Mouse (Mus musculus) CH12F3 (cell line): ENCODE results near the gene Slc1a2.

ENCODE experiments used
- in situ Hi-C: fragments of 300-500 bp; cut with MboI; formaldehyde crosslinking; loops from 2 replicates; pipeline ENCODE4 v1.14.3; 2020; ENCODE audit warnings: low sequenced_read_pairs

The Slc1a2 gene

GRCm38 (mm10) chr2:102760284-102761072, 102.0 kb downstream of the Slc1a2 start:
- in situ Hi-C loops = no loop called here

DNA sequence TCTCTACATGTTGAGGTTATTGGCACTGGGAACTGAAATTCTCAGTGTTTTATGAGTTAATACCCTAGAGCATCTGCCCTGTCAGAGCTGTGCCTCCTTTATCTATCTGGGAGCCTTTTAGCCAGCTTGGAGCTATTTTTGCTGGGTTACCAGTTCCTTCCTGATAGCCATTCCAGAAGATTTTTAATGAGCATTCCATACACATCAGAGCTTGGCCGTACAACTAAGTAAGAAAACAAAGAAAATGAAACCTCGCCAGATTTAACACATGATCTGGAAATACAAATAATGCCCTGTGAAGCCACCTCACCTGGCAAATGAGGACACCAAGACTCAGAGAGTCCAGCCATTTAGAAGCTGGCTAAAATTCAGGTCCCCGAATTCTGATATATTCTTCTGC, 104.7 kb downstream of the Slc1a2 start:
- in situ Hi-C loops = no loop called here

- in situ Hi-C loops = no loop called here
These were observed 105.5 kb downstream of the Slc1a2 start for GRCm38 (mm10) chr2:102763991-102764390.

DNA sequence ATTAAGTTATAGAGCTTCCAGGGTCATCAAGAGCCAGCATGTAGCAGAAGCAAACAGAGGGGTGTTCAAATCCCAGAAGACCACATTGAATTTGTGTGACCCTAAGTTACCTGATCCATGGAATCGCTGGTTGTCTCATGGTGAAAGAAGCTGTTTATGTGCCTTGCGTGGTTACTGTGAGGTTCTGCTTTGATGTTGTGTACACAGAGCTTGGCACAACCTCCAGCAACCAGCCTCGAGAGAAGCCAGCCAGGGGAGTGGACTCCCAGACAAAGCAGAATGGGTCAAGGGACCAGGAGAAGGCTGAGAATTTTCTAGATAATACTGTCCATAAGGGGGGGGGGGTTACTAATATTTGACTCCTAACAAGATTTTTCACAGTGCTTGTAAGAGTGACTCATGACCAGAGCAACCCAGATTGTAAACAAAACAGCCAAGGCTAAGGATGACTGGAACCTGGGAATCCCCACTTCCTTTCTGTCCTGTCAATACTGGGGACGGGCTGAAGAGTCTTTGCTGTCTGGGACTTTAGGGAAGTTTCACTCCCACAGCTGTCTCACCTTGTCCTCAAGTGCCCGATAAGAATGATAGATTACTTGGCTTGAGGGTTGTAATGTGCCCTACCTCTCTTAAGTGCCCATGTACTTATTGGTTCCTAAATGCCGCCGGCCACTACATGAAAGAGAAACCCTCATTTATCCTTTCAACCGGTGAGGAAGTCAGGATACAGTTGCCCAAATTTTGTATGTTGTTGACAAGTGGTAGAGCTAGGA, 106.3 kb downstream of the Slc1a2 start:
- in situ Hi-C loops = no loop called here

GRCm38 (mm10) chr2:102768267-102768666, 109.8 kb downstream of the Slc1a2 start:
- in situ Hi-C loops = no loop called here

GRCm38 (mm10) chr2:102771304-102771703, 112.8 kb downstream of the Slc1a2 start:
- in situ Hi-C loops = no loop called here

DNA sequence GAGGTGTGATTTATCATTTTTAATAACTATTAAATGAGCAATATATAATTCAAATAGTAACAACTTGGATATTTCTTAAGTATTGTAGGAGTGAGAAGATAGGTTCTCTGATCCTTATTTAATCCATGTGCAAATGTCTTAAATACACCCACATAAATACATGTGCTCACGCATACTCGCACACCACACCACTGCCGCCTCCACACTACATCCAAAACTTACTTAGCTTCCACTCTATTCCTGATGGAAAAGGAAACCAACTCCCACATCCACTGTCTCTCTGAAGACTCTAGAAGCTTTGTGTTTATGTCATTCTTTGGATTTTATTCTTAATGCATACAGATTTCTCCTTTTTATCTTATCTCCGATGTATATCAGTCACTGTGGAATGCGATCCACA, 113.8 kb downstream of the Slc1a2 start:
- in situ Hi-C loops = no loop called here

- in situ Hi-C loops = no loop called here
These were observed 116.2 kb downstream of the Slc1a2 start for GRCm38 (mm10) chr2:102774700-102775099.

DNA sequence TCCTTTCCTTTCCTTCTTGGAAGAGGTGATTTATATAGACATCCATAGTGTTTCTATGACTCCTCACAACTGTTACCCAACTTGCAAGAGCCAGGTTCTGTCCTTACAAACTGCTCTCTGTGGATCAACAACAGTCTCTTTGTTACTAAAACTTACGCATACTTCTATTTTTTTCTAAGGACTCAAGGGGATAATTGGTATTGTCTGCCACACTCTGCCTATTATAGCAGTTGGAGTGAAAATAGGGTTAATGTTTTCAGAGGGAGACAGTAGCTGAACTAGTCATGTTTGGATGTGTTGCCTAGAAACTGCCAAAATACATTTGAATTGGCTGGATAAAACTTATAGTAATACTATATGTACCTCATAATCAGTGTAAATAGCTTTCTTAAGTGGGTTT, 117.1 kb downstream of the Slc1a2 start:
- in situ Hi-C loops = no loop called here

- in situ Hi-C loops = no loop called here
These were observed 119.7 kb downstream of the Slc1a2 start for GRCm38 (mm10) chr2:102778208-102778607.

- in situ Hi-C loops = no loop called here
These were observed 124.3 kb downstream of the Slc1a2 start for GRCm38 (mm10) chr2:102782751-102783150.

DNA sequence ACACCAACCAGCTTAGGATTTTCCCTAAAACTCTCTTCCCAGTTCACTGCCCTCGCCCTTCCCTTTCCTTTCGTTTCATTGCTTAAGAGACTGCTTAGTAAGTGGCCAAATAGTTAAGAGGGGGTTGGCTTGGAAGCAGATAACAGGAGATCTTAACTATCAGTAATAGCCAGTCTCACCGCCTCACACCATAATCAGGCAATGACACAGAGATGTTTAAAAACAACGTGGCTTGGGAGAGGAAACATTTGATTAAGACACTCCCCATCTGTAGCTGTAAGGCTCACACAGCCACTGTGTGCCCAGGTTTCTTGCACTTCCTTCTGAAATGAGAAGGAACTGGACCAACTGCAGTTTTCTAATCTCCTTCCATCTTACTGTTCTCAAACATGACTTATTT, 127.2 kb downstream of the Slc1a2 start:
- in situ Hi-C loops = no loop called here

GRCm38 (mm10) chr2:102791641-102792040, 133.2 kb downstream of the Slc1a2 start:
- in situ Hi-C loops = no loop called here

GRCm38 (mm10) chr2:102792804-102793203, 134.3 kb downstream of the Slc1a2 start:
- in situ Hi-C loops = no loop called here

GRCm38 (mm10) chr2:102795034-102795433, 136.6 kb downstream of the Slc1a2 start:
- in situ Hi-C loops = no loop called here

- in situ Hi-C loops = no loop called here
These were observed 139.7 kb downstream of the Slc1a2 start for GRCm38 (mm10) chr2:102798149-102798548.

- in situ Hi-C loops = loop anchor here (10.0 kb wide), 1 partner anchor 117 kb away; no protein-coding TSS in a partner anchor
These were observed 143.4 kb downstream of the Slc1a2 start for GRCm38 (mm10) chr2:102801899-102802298.

- in situ Hi-C loops = loop anchor here (10.0 kb wide), 1 partner anchor 119 kb away; no protein-coding TSS in a partner anchor
These were observed 145.7 kb downstream of the Slc1a2 start for GRCm38 (mm10) chr2:102804109-102804508.

- in situ Hi-C loops = loop anchor here (10.0 kb wide), 1 partner anchor 120 kb away; no protein-coding TSS in a partner anchor
These were observed 146.8 kb downstream of the Slc1a2 start for GRCm38 (mm10) chr2:102805283-102805682.

GRCm38 (mm10) chr2:102805761-102806496, 147.5 kb downstream of the Slc1a2 start:
- in situ Hi-C loops = loop anchor here (10.0 kb wide), 1 partner anchor 121 kb away; no protein-coding TSS in a partner anchor

DNA sequence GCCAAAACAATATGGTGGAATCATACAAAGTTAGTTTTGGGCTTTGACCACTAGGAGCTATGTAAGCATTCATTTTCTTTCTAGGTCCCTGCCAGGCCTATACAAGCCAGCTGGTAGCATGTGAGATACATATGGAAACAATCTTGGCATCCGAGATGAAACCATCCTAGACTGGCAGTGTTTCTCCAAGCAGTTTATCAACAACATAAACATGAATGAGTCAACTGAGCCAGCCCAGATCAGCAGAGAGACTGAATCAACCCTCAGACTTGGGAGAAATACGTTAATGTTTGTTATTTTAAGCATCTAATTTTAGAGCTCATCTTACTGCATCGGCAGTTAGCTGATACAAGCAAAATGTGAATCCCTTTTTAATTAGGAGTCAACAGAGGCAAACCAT, 149.2 kb downstream of the Slc1a2 start:
- in situ Hi-C loops = loop anchor here (10.0 kb wide), 1 partner anchor 123 kb away; no protein-coding TSS in a partner anchor
